Mouse (Mus musculus): ENCODE results near the gene Cyp4f39. TPM values are rescaled to one million over a fixed set of nuclear protein-coding genes. Genes with fewer than 3 reads are reported as not detected.
"Not testable (repeated sequence)": the region's sequence is repeated elsewhere in the genome, so short reads cannot be mapped to it uniquely, and the experiment has no call there.

Cyp4f39 gene
- polyA plus RNA-seq, 1 experiment from 2014 or later = 0.69 TPM

GRCm38 (mm10) chr17:32536051-32536866, 83.7 kb downstream of the Cyp4f39 start, which contains the start of gene Cyp4f16:
TSS of gene Cyp4f16 (plus strand) at chr17:32536558.
- not testable (repeated sequence) for H3K36me3 ChIP-seq, H3K4me1 ChIP-seq, H3K9me3 ChIP-seq, H3K27me3 ChIP-seq
- 4% methylated on average over 5 of the region's 5 CpGs for WGBS
- ATAC-seq (ENCODE audit: borderline replicate concordance, extremely low read depth, low FRiP score, low TSS enrichment) = peak; percentile 97
- Histone ChIP-seq H3K4me3 (peak within 1 kb of the TSS; percentile 50), H3K4me2 (peak within 1 kb of the TSS; percentile 79), H3K9ac (peak within 1 kb of the TSS; percentile 57), H3K27ac (peak within 1 kb of the TSS; percentile 14; the same call in 1 of the 2 replicates)

GRCm38 (mm10) chr17:32536867-32537250, 84.3 kb downstream of the Cyp4f39 start:
- peaks cover 8% of the 10 kb centered on the region; the same call in 1 of the 2 replicates for H3K4me1 ChIP-seq
- 46% methylated on average over 5 of the region's 5 CpGs for WGBS
- no peaks in the 10 kb centered on the region for H3K36me3 ChIP-seq
- peak overlapping the region; percentile 50 for H3K4me3 ChIP-seq
- H3K27me3 ChIP-seq = no peaks in the 10 kb centered on the region
- peak overlapping the region; percentile 57 for H3K9ac ChIP-seq
- H3K27ac ChIP-seq = peak overlapping the region; percentile 14; the same call in 1 of the 2 replicates
- peak; percentile 28; the same call in 1 of the 2 replicates for ATAC-seq (ENCODE audit: borderline replicate concordance, extremely low read depth, low FRiP score, low TSS enrichment)
- H3K4me2 ChIP-seq = peak overlapping the region; percentile 79
- H3K9me3 ChIP-seq = no peaks in the 10 kb centered on the region

Other genes with a start within 250 kb of the Cyp4f39 start
- gene Brd4, start 168.0 kb upstream of the Cyp4f39 start, polyA plus RNA-seq (2015; fragmentation: Nextera tagmentation; extraction: Ambion mirVana) = 75.4 and 80.0 TPM in 2 replicates
- gene Akap8, start 131.5 kb upstream of the Cyp4f39 start, polyA plus RNA-seq (2015; fragmentation: Nextera tagmentation; extraction: Ambion mirVana) = 87.1 and 101 TPM in 2 replicates
- 85.0 and 104 TPM in 2 replicates for gene Akap8l, start 102.1 kb upstream of the Cyp4f39 start, polyA plus RNA-seq (2015; fragmentation: Nextera tagmentation; extraction: Ambion mirVana)
- 24.9 and 26.9 TPM in 2 replicates for gene Wiz, start 63.3 kb upstream of the Cyp4f39 start, polyA plus RNA-seq (2015; fragmentation: Nextera tagmentation; extraction: Ambion mirVana)
- 1.7 and 5.5 TPM in 2 replicates for gene Rasal3, start 49.1 kb upstream of the Cyp4f39 start, polyA plus RNA-seq (2015; fragmentation: Nextera tagmentation; extraction: Ambion mirVana)
- gene Pglyrp2, start 28.6 kb upstream of the Cyp4f39 start, polyA plus RNA-seq (2015; fragmentation: Nextera tagmentation; extraction: Ambion mirVana) = 0.26 and 1.2 TPM in 2 replicates
- gene Cyp4f17, start 53.3 kb downstream of the Cyp4f39 start, polyA plus RNA-seq (2015; fragmentation: Nextera tagmentation; extraction: Ambion mirVana) = 6.6 and 6.8 TPM in 2 replicates
- 21.0 and 22.3 TPM in 2 replicates for gene Cyp4f16, start 83.8 kb downstream of the Cyp4f39 start, polyA plus RNA-seq (2015; fragmentation: Nextera tagmentation; extraction: Ambion mirVana)
- gene Cyp4f37, start 168.6 kb downstream of the Cyp4f39 start, polyA plus RNA-seq (2015; fragmentation: Nextera tagmentation; extraction: Ambion mirVana) = not detected in 2 replicates
- gene Cyp4f40, start 206.2 kb downstream of the Cyp4f39 start, polyA plus RNA-seq (2015; fragmentation: Nextera tagmentation; extraction: Ambion mirVana) = 0.11 TPM in 1 of 2 replicates, not detected in the other
- not detected in 2 replicates for gene Cyp4f15, start 232.9 kb downstream of the Cyp4f39 start, polyA plus RNA-seq (2015; fragmentation: Nextera tagmentation; extraction: Ambion mirVana)